Mouse (Mus musculus) gastrocnemius, adult 18-20 months (tissue): ENCODE data around the gene Zkscan6. TPM values are rescaled to one million over a fixed set of nuclear protein-coding genes. Genes with fewer than 3 reads are reported as not detected.
A peak's percentile ranks its signal among the peaks of the same experiment; 100 is the strongest.

Experiments
- DNase-seq: peaks from one replicate; pipeline ENCODE4 v3.0.0; 2021; ENCODE audit warnings: low spot score
- total RNA-seq, 2 experiments: library from RNA; stranded (reverse); gene quantifications; 2 replicates each; pipeline ENCODE4 v1.2.3; 2021

Gene Zkscan6
- total RNA-seq, 2 experiments from 2014 or later = 2.2 to 2.3 TPM

- DNase-seq = no peak
Observed at GRCm38 (mm10) chr11:65807601-65808000, 626 bp downstream of the Zkscan6 start.

GRCm38 (mm10) chr11:65812088-65812487 lies 5.1 kb downstream of the Zkscan6 start:
- no peak for DNase-seq

GRCm38 (mm10) chr11:65814381-65814780 lies 7.4 kb downstream of the Zkscan6 start:
- DNase-seq = no peak

GRCm38 (mm10) chr11:65816237-65816636 lies 9.3 kb downstream of the Zkscan6 start:
- DNase-seq = no peak

- no peak for DNase-seq
Observed at GRCm38 (mm10) chr11:65818193-65818592, 11.2 kb downstream of the Zkscan6 start.

GRCm38 (mm10) chr11:65820280-65820679 lies 13.3 kb downstream of the Zkscan6 start:
- no peak for DNase-seq

GRCm38 (mm10) chr11:65820877-65821276 lies 13.9 kb downstream of the Zkscan6 start:
- peak; percentile 46 for DNase-seq

GRCm38 (mm10) chr11:65824556-65824955 lies 17.6 kb downstream of the Zkscan6 start:
- DNase-seq = no peak

- no peak for DNase-seq
Observed at GRCm38 (mm10) chr11:65838999-65839398, 32.0 kb downstream of the Zkscan6 start.

GRCm38 (mm10) chr11:65846446-65846845 lies 39.5 kb downstream of the Zkscan6 start:
- DNase-seq = no peak

- no peak for DNase-seq
Observed at GRCm38 (mm10) chr11:65852066-65852465, 45.1 kb downstream of the Zkscan6 start.

- DNase-seq = no peak
Observed at GRCm38 (mm10) chr11:65861476-65861875, 54.5 kb downstream of the Zkscan6 start.

GRCm38 (mm10) chr11:65877146-65877775 lies 70.3 kb downstream of the Zkscan6 start:
- DNase-seq = no peak

Other genes with a start within 250 kb of the Zkscan6 start
- gene Map2k4, start 18.9 kb upstream of the Zkscan6 start, total RNA-seq = 10 to 100 TPM; 60.9 to 66.9 TPM